Mouse (Mus musculus): ENCODE results near the gene Wwox. TPM values are rescaled to one million over a fixed set of nuclear protein-coding genes. Genes with fewer than 3 reads are reported as not detected.

Wwox gene
- total RNA-seq, 2 experiments from 2014 or later: 4.6 to 4.8 TPM

GRCm38 (mm10) chr8:115234068-115234467 is 794.6 kb downstream of the Wwox start:
- intact Hi-C loops (cut with DNase I): no loop called here
- no peak for DNase-seq

GRCm38 (mm10) chr8:115237596-115237995 is 798.1 kb downstream of the Wwox start:
- intact Hi-C loops (cut with DNase I): no loop called here
- DNase-seq: peak in 1 of 2 experiments; percentile 2

- intact Hi-C loops (cut with DNase I): no loop called here
- DNase-seq: no peak
Observed at GRCm38 (mm10) chr8:115243465-115244027, 804.1 kb downstream of the Wwox start.

- no peak for DNase-seq
- intact Hi-C loops (cut with DNase I): no loop called here
Observed at GRCm38 (mm10) chr8:115249688-115250366, 810.4 kb downstream of the Wwox start.

GRCm38 (mm10) chr8:115255550-115255949 is 816.1 kb downstream of the Wwox start:
- intact Hi-C loops (cut with DNase I): no loop called here
- DNase-seq: no peak

- intact Hi-C loops (cut with DNase I): no loop called here
- no peak for DNase-seq
Observed at GRCm38 (mm10) chr8:115257417-115257816, 818.0 kb downstream of the Wwox start.

GRCm38 (mm10) chr8:115259806-115260205 is 820.4 kb downstream of the Wwox start:
- DNase-seq: no peak
- intact Hi-C loops (cut with DNase I): no loop called here

- intact Hi-C loops (cut with DNase I): no loop called here
- no peak for DNase-seq
Observed at GRCm38 (mm10) chr8:115267196-115267595, 827.7 kb downstream of the Wwox start.

GRCm38 (mm10) chr8:115269601-115270000 is 830.1 kb downstream of the Wwox start:
- no peak for DNase-seq
- intact Hi-C loops (cut with DNase I): no loop called here

- DNase-seq: no peak
- intact Hi-C loops (cut with DNase I): no loop called here
Observed at GRCm38 (mm10) chr8:115273976-115274375, 834.5 kb downstream of the Wwox start.

GRCm38 (mm10) chr8:115276281-115276680 is 836.8 kb downstream of the Wwox start:
- DNase-seq: no peak
- intact Hi-C loops (cut with DNase I): no loop called here

- intact Hi-C loops (cut with DNase I): no loop called here
- no peak for DNase-seq
Observed at GRCm38 (mm10) chr8:115278291-115278690, 838.8 kb downstream of the Wwox start.

GRCm38 (mm10) chr8:115290224-115290623 is 850.8 kb downstream of the Wwox start:
- no peak for DNase-seq

GRCm38 (mm10) chr8:115296760-115297159 is 857.3 kb downstream of the Wwox start:
- DNase-seq: no peak
- intact Hi-C loops (cut with DNase I): no loop called here

More at GRCm38 (mm10) chr8:115290224-115290623, 850.8 kb downstream of the Wwox start:
- intact Hi-C loops (cut with DNase I): no loop called here

- intact Hi-C loops (cut with DNase I): no loop called here
- no peak for DNase-seq
Observed at GRCm38 (mm10) chr8:115302484-115302883, 863.0 kb downstream of the Wwox start.

GRCm38 (mm10) chr8:115307412-115307811 is 868.0 kb downstream of the Wwox start:
- intact Hi-C loops (cut with DNase I): no loop called here
- DNase-seq: no peak

- intact Hi-C loops (cut with DNase I): no loop called here
Observed at GRCm38 (mm10) chr8:115311003-115311402, 871.5 kb downstream of the Wwox start.

GRCm38 (mm10) chr8:115312371-115312770 is 872.9 kb downstream of the Wwox start:
- intact Hi-C loops (cut with DNase I): no loop called here
- no peak for DNase-seq

More at GRCm38 (mm10) chr8:115311003-115311402, 871.5 kb downstream of the Wwox start:
- DNase-seq: no peak

GRCm38 (mm10) chr8:115322501-115322900 is 883.0 kb downstream of the Wwox start:
- intact Hi-C loops (cut with DNase I): no loop called here

GRCm38 (mm10) chr8:115330671-115331070 is 891.2 kb downstream of the Wwox start:
- intact Hi-C loops (cut with DNase I): no loop called here
- no peak for DNase-seq

More at GRCm38 (mm10) chr8:115322501-115322900, 883.0 kb downstream of the Wwox start:
- peak in 1 of 2 experiments; percentile 17 for DNase-seq

- intact Hi-C loops (cut with DNase I): no loop called here
- DNase-seq: no peak
Observed at GRCm38 (mm10) chr8:115333972-115334371, 894.5 kb downstream of the Wwox start.

GRCm38 (mm10) chr8:115336361-115336760 is 896.9 kb downstream of the Wwox start:
- DNase-seq: no peak
- intact Hi-C loops (cut with DNase I): no loop called here

All from heart, postnatal 36 days (tissue).